Comparison of ENCODE assay signal across 1 mouse cellular context in the genomic region with DNA sequence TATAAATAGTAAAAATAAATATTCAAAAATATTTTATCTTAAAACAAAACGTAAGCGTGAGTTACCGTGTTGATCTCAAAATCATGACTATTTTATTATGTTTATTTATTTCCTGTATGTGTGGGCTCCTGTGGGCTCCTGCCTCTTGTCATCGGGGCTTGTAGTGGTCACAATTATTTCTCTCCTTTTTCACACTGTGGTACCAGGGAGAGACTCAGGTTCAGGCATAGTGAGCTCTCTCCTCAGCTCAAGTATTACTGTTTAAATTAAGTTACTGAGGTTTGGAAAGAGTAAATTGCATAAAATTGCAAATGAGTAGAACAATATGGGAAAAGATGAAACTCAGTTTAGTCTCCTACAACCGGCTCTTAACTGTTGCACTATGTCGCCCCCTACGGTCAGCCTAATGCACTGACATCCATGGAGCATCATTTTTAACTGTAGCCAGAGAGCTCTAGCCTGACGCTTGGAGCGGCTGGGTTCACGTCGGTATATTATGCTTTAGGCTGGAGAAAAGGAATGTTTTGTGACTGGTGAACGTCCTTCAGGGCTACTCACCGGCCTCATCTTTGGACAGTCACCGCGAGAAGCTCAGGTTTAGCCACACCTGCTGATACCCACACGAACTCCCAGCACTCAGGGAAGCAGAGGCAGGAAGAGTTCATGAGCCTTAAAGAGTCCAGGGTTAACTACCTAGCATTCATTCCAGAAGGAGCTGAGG.
TF ChIP-seq lines count a peak whose summit lies in the region.

No protein-coding gene starts in this region.

TF ChIP-seq in MEL, 35 proteins besides CTCF, POLR2A, EP300 and RAD21 (continued from another document):
- TF ChIP-seq NRF1 (IDR thresholded peaks at IDR 0.05; ENCODE audit: insufficient read depth, low read depth, low read length, poor library complexity, severe bottlenecking) (no peak), SMC3 (IDR thresholded peaks at IDR 0.05; ENCODE audit: low read depth, low read length) (peak; percentile 70), BHLHE40 (IDR thresholded peaks at IDR 0.05; ENCODE audit: borderline replicate concordance, low read depth, low read length) (no peak), JUND (IDR thresholded peaks at IDR 0.05; ENCODE audit: low read depth, low read length) (no peak), USF1 (IDR thresholded peaks at IDR 0.05; ENCODE audit: low read depth, low read length) (no peak), E2F4 (IDR thresholded peaks at IDR 0.05; ENCODE audit: borderline replicate concordance, low read depth, low read length) (no peak), CHD2 (IDR thresholded peaks at IDR 0.05; ENCODE audit: low read length) (no peak), CHD1 (IDR thresholded peaks at IDR 0.05; ENCODE audit: low read depth, low read length) (no peak), ZC3H11A (IDR thresholded peaks at IDR 0.05; ENCODE audit: low read depth, low read length) (peak; percentile 54; the same call in 1 of the 2 replicates), TBP (IDR thresholded peaks at IDR 0.05; ENCODE audit: low read depth, low read length) (0 out of 2 replicates have a peak, but pooled peaks have one; percentile 31), MXI1 (IDR thresholded peaks at IDR 0.05; ENCODE audit: low read depth, low read length) (peak; percentile 13; the same call in 1 of the 2 replicates), ZKSCAN1 (IDR thresholded peaks at IDR 0.05; ENCODE audit: low read depth, low read length) (no peak), UBTF (IDR thresholded peaks at IDR 0.05; ENCODE audit: borderline replicate concordance, insufficient read depth, low read depth, low read length) (no peak), TAL1 (IDR thresholded peaks at IDR 0.05; ENCODE audit: low read length) (no peak), SIN3A (IDR thresholded peaks at IDR 0.05; ENCODE audit: low read length) (peak; percentile 63; the same call in 1 of the 2 replicates), USF2 (IDR thresholded peaks at IDR 0.05; ENCODE audit: borderline replicate concordance in 1 of 2, insufficient read depth in 1 of 2, low read depth in 1 of 2, low read length in 2 of 2) (no peak), MAFK (IDR thresholded peaks at IDR 0.05; ENCODE audit: borderline replicate concordance, low read depth, low read length) (no peak), MYC (IDR thresholded peaks at IDR 0.05; ENCODE audit: low read depth, low read length) (peak; percentile 3; the same call in 1 of the 2 replicates), KAT2A (conservative IDR thresholded peaks at IDR 0.05; ENCODE audit: low read depth, low read length) (no peak), ZNF384 (IDR thresholded peaks at IDR 0.05; ENCODE audit: low read depth, low read length) (no peak)
